Mouse (Mus musculus) lung, adult 18-20 months (tissue): ENCODE measurements around the gene Galntl6.

Source experiments
- DNase-seq, 2 experiments: peaks; one replicate each; pipeline ENCODE4 v3.0.0; 2022; ENCODE audit warnings: mixed read lengths in 2 of 2

Gene Galntl6

GRCm38 (mm10) chr8:58253620-58254019 lies 658.8 kb downstream of the Galntl6 start:
- DNase-seq, result no peak

DNA sequence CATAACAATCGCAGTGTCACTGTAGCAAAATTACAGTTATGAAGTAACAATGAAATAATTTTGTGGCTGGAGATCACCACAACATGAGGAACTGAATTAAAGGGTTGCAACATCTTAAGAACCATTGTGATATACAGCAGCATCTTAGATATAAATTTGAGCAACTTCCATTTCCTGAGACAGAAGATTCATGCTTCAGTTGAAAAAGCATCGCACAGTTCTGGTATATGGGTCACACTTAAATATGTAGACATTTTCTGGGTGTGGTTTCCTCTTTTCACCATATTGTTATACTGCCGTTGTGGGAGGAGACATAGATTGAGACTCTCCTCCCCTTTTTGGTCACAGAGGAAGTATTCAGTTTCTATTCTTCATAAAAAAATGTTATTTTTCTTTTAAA lies 667.6 kb downstream of the Galntl6 start:
- no peak for DNase-seq

DNA sequence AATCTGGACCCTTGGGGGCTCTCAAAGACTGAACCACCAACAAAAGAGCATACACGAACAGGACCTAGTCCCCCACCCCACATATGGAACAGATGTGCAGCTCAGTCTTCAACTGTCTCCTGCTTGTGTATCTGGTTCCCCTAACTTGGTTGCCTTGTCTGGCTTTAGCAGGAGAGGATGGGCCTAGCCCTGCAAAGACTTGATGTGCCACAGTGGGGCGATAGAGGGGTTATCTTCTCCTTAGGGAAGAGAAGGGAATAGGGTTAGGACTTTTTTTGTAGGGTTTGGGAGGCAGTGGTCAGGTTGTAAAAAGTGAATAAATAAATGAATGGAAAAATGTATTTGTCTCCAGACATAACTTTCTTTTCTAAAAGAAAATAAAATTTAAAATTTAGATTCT lies 678.2 kb downstream of the Galntl6 start:
- no peak for DNase-seq

DNA sequence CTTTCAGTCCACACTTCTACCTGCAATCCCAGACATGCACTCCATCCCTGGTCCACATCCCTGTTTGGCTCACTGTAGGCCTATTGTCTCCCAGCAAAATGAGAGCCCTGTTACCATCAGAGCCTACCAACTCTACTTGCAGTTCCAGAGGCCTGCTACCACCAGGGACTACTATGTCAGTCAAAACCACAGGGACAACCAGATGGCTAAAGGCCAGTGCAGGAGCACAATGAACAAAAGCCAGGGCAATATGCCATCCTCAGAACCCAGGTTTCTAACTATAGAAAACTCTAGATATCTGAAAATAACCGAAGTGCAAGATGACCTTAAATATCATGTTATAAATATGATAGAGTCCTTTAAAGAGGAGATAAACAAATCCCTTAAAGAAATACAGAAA lies 683.7 kb downstream of the Galntl6 start:
- DNase-seq, result no peak

DNA sequence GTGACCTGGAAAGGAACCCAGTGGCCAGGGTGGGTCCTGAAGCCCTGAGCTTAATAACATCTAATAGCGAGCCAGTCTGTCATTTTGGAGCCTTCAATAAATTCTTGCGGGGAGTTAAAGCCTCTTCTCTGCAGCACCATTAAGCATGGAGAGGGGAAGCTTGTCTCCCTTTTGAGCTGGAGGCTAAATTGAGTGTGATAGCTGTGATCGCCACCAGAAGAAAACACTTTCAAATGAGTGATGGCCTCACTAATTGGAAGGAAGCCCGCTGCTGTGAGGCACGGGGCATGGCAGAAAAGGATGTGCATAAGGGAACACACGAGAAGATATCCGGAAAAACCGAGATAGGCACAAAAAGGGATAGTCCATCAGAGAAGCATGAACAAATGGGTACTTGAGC lies 694.6 kb downstream of the Galntl6 start:
- no peak for DNase-seq

GRCm38 (mm10) chr8:58189694-58190093 lies 722.7 kb downstream of the Galntl6 start:
- no peak for DNase-seq

- no peak for DNase-seq
These were observed 765.5 kb downstream of the Galntl6 start for GRCm38 (mm10) chr8:58146961-58147360.

DNA sequence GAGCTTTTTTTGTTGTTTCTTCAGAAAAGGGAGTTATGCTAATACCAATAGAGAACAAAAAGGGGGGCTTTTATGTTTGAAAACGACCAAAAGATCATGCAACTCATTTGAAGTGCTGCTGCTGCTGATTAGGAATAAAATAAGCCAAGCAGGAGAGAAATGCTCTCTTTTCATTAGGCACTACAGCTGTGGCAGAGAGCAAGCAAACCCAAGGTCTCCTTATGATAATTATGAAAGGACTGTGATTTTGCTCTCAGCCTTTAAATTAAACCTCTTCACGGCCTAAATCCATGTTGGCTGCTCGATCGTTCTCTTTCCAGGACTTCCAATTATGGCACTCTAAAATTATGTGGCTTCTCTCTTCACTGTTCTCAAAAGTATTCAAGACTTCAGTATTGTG lies 825.7 kb downstream of the Galntl6 start:
- no peak for DNase-seq

GRCm38 (mm10) chr8:58084931-58085330 lies 827.5 kb downstream of the Galntl6 start:
- DNase-seq, result no peak

- no peak for DNase-seq
These were observed 830.7 kb downstream of the Galntl6 start for GRCm38 (mm10) chr8:58081715-58082114.

DNA sequence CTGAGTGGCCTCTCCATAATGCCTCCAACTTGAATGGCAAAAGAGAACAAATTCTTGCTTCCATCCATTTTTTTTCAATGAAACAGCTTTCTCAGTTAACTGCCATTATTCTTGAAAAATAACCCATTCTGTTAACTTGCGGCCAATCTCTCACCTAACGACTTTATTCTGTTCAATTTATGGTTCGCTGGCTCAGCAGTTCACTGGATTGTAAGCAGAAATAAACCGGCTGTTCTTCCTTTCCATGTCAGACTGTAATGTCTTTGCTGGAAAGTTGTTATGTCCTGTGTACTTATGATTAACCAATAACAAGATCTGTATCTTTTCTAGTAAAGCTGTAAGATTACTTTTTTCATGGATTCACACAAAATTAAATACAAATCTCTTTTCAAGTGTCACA lies 837.8 kb downstream of the Galntl6 start:
- no peak for DNase-seq

DNA sequence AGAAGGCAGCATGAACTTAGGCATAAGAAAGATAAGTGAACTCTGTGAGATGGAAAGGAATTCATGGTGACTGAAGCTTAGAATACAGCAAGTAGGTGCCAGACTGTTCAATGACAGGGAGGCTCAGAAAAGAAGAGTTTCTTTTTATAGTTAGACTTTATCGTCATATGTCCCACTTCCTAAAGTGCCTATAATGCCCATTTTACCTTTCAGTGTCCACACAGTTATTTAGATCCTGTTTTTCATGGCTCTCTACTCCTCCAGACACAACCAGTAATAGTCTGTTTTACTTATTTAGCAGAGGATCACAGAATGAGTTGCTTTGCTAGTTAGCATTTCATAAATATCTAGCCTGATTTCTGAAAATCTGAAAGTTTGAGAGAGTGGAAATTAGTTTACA lies 838.7 kb downstream of the Galntl6 start:
- DNase-seq, result no peak

- no peak for DNase-seq
These were observed 880.2 kb downstream of the Galntl6 start for GRCm38 (mm10) chr8:58032271-58032670.

DNA sequence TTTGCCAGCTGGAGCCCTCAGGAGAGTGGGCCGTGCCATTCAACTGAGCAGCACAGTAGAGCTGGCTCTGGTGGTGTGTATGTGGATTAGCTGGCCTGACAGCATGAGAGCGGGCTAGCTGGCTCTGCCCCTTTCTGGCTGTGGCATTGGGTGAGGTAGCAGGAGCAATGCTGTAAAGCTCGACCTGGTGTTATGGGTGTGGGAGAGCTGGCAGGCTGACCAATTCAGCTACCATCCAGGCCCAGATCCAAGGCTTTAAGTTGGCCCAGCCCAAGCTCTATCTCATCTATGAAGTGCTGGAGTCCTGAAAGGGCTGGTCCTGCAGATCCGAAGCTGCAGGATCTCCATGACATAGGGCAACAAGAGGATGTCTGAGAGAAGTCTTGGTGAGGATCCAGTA lies 886.9 kb downstream of the Galntl6 start:
- DNase-seq, result no peak

- DNase-seq, result no peak
These were observed 887.3 kb downstream of the Galntl6 start for GRCm38 (mm10) chr8:58025094-58025493.

- no peak for DNase-seq
These were observed 888.8 kb downstream of the Galntl6 start for GRCm38 (mm10) chr8:58023426-58024176.

- DNase-seq, result no peak
These were observed 922.8 kb downstream of the Galntl6 start for GRCm38 (mm10) chr8:57989428-57990171.

- DNase-seq, result no peak
These were observed 935.1 kb downstream of the Galntl6 start for GRCm38 (mm10) chr8:57977372-57977771.

- DNase-seq, result no peak
These were observed 938.3 kb downstream of the Galntl6 start for GRCm38 (mm10) chr8:57974093-57974492.

DNA sequence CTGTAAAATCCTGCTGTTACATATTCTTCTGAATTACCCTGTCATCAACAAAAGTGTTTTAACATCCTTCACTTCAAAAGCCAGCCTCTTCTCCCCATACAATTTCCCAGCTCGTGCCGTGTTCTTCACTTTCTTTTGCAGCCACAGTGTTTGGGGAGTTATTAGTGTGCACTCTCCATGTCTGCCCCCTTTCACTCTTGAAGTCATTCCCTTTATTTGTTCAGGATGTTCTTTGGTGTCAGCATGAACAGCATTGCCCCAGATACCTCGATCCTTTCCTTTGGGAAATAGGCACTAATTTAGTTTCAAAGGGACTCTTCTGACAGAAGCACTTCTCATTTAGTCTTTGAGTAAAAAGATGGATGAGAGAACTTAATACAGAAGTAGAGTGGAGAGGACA lies 939.6 kb downstream of the Galntl6 start:
- no peak for DNase-seq

- no peak for DNase-seq
These were observed 945.8 kb downstream of the Galntl6 start for GRCm38 (mm10) chr8:57966676-57967075.

DNA sequence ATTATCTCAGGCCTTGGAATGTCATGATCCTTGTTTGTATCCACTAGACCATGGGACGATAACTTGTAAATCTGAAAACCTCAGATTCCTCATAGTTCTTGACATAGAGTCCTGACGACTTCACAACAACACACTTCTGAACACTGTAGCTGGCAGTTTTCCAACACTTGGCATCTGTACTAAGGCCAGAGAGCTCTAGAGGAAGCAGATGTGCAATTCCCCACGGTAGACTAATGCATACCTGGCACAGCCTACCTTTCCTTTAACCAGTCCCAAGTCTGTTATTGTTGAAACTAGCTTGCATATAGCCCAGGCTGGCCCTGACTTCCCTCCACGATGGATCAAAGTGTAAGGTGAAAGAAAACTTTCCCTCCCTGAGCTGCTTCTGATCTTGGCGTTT lies 946.9 kb downstream of the Galntl6 start:
- DNase-seq, result no peak

DNA sequence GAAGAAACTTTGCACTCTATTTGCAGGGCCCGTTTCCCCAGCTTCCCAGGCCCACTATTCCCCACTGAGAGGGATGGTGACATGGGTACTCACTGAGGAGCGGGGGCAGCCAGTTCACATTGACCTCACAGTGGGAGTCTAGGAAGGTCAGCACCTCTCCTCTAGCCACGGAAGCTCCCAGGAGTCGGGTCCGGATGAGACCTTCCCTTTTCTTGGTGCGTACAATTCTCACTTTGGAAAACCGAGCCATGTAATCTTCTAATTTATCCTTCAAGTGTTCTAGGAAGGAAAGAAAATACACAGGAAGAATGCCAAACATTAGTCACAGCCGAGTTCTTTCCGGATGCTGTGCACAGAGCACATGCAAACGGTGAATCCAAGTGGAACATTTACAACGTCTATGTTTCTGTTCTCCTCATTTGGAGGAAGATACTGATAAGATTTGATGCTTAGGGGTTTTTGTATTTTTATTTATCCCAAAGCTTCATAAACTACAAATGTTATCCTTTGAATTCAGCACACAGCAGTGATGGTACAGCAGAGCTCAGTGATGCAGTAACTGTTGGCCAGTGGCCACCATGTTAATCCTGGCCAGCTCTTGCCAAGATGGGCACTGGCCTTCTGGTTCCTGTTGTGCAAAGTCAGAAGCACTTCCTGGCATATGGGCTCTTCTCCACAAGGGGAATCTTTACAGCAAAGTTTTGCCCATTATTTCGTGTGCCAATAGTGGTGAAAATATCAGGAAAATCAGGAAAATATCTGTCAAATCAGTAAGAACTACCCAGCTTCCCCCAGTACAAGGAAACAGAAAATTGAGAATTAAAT lies 949.9 kb downstream of the Galntl6 start:
- no peak for DNase-seq

DNA sequence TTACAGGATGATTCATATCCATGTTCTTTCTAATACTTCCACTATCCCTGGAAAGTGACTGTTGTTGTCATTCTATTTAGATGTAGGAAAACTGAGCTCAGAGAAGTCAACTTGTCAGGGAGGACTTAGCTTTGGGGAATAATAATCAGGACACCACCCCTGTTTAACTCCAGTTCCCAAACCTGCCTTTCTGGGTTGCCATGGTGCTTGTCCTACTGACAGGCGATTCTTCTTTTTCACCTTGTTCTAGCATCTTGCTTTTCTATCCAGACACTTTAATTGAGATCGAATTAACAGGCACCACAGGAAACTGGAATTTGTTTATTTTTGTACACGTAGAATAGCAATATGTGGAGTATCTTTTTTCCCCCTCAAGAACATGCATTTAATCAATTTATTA lies 953.3 kb downstream of the Galntl6 start:
- no peak for DNase-seq
